Mouse (Mus musculus): ENCODE results near the gene Rnf168. TPM values are rescaled to one million over a fixed set of nuclear protein-coding genes. Genes with fewer than 3 reads are reported as not detected.
"Not testable (repeated sequence)": the region's sequence is repeated elsewhere in the genome, so short reads cannot be mapped to it uniquely, and the experiment has no call there.

Gene Rnf168
- 10 to 100 TPM; 15.0 to 16.1 TPM for total RNA-seq (2021)
- long read RNA-seq, experiment 1, partial matches to known transcripts, result 0 of 3 reads
- long read RNA-seq, experiment 1, other reads (novel, unspliced or antisense), result 3 of 3 reads
- long read RNA-seq, experiment 2, result 0 reads

GRCm38 (mm10) chr16:32277308-32278256 is at the start of gene Rnf168:
Gene Rnf168 (plus strand): TSS chr16:32277459.
- DNase-seq (ENCODE audit: low spot score in 2 of 2), result peak; percentile 71 to 90

GRCm38 (mm10) chr16:32232050-32232449 is 45.2 kb upstream of the Rnf168 start:
- not testable (repeated sequence) for DNase-seq (ENCODE audit: low spot score in 2 of 2)

- no peak for DNase-seq (ENCODE audit: low spot score in 2 of 2)
These were observed 39.2 kb upstream of the Rnf168 start for GRCm38 (mm10) chr16:32237930-32238680.

- DNase-seq (ENCODE audit: low spot score in 2 of 2), result no peak
These were observed 37.6 kb upstream of the Rnf168 start for GRCm38 (mm10) chr16:32239428-32240312.

- no peak for DNase-seq (ENCODE audit: low spot score in 2 of 2)
These were observed 33.4 kb upstream of the Rnf168 start for GRCm38 (mm10) chr16:32243901-32244300.

- DNase-seq (ENCODE audit: low spot score in 2 of 2), result peak; percentile 27 to 54
These were observed 30.9 kb upstream of the Rnf168 start for GRCm38 (mm10) chr16:32246351-32246791.

GRCm38 (mm10) chr16:32246952-32247370 is 30.3 kb upstream of the Rnf168 start, which contains the start of the genes Fbxo45 and Wdr53:
Gene Fbxo45 (minus strand): TSS chr16:32247158.
Gene Wdr53 (plus strand): TSS chr16:32247227.
- DNase-seq (ENCODE audit: low spot score in 2 of 2), result peak; percentile 92 to 97

GRCm38 (mm10) chr16:32264225-32264624 is 13.0 kb upstream of the Rnf168 start:
- not testable (repeated sequence) for DNase-seq (ENCODE audit: low spot score in 2 of 2)

- DNase-seq (ENCODE audit: low spot score in 2 of 2), result no peak
These were observed 6.0 kb upstream of the Rnf168 start, which contains the start of gene Smco1 for GRCm38 (mm10) chr16:32271291-32271690. Gene Smco1 (plus strand): TSS chr16:32271468.

- DNase-seq (ENCODE audit: low spot score in 2 of 2), result no peak
These were observed 3.9 kb upstream of the Rnf168 start for GRCm38 (mm10) chr16:32273338-32273737.

GRCm38 (mm10) chr16:32275041-32275440 is 2.2 kb upstream of the Rnf168 start:
- DNase-seq (ENCODE audit: low spot score in 2 of 2), result no peak

GRCm38 (mm10) chr16:32275830-32276229 is 1.4 kb upstream of the Rnf168 start:
- no peak for DNase-seq (ENCODE audit: low spot score in 2 of 2)

GRCm38 (mm10) chr16:32278396-32278795 is 1.1 kb downstream of the Rnf168 start:
- no peak for DNase-seq (ENCODE audit: low spot score in 2 of 2)

GRCm38 (mm10) chr16:32280211-32280610 is 3.0 kb downstream of the Rnf168 start:
- DNase-seq (ENCODE audit: low spot score in 2 of 2), result no peak

GRCm38 (mm10) chr16:32282608-32283007 is 5.3 kb downstream of the Rnf168 start:
- DNase-seq (ENCODE audit: low spot score in 2 of 2), result no peak

GRCm38 (mm10) chr16:32291821-32292220 is 14.6 kb downstream of the Rnf168 start:
- DNase-seq (ENCODE audit: low spot score in 2 of 2), result no peak

- DNase-seq (ENCODE audit: low spot score in 2 of 2), result not testable (repeated sequence)
These were observed 22.4 kb downstream of the Rnf168 start for GRCm38 (mm10) chr16:32299617-32300016.

GRCm38 (mm10) chr16:32303046-32303445 is 25.8 kb downstream of the Rnf168 start:
- no peak for DNase-seq (ENCODE audit: low spot score in 2 of 2)

- no peak for DNase-seq (ENCODE audit: low spot score in 2 of 2)
These were observed 26.6 kb downstream of the Rnf168 start for GRCm38 (mm10) chr16:32303886-32304285.

GRCm38 (mm10) chr16:32311970-32312369 is 34.7 kb downstream of the Rnf168 start:
- no peak for DNase-seq (ENCODE audit: low spot score in 2 of 2)
